Mouse (Mus musculus) spleen, adult 2 months (tissue): ENCODE data around the gene Anapc11. TPM values are rescaled to one million over a fixed set of nuclear protein-coding genes. Genes with fewer than 3 reads are reported as not detected.
A peak's percentile ranks its signal among the peaks of the same experiment; 100 is the strongest.

Experiments used
- DNase-seq, 2 experiments: peaks; one replicate each; pipeline versions ENCODE4 v3.0.0 to v3.0.0-alpha.2; 2012 to 2021; ENCODE audit warnings: low spot score in 2 of 2, low read depth in 1 of 2
- H3K27ac ChIP-seq: fragments of 200-500 bp; 2 replicates; pipeline ENCODE4 v1.5.1; 2012; ENCODE audit warnings: low read length, inconsistent platforms; ENCODE audit not compliant: insufficient read depth
- H3K27me3 ChIP-seq: fragments of 200-500 bp; 2 replicates; pipeline ENCODE4 v1.6.1; 2012; ENCODE audit warnings: mild to moderate bottlenecking, moderate library complexity, low read length, inconsistent platforms; ENCODE audit not compliant: control insufficient read depth, insufficient read depth
- H3K36me3 ChIP-seq: fragments of 200-500 bp; 2 replicates; pipeline ENCODE4 v1.6.1; 2012; ENCODE audit warnings: mild to moderate bottlenecking, low read length, inconsistent platforms; ENCODE audit not compliant: control insufficient read depth, insufficient read depth
- H3K4me1 ChIP-seq: fragments of 200-500 bp; 2 replicates; pipeline ENCODE4 v1.6.1; 2011; ENCODE audit warnings: inconsistent platforms; ENCODE audit not compliant: control insufficient read depth, insufficient read depth, insufficient read length
- H3K4me3 ChIP-seq: fragments of 200-500 bp; 2 replicates; pipeline ENCODE4 v1.5.1; 2011; ENCODE audit warnings: mild to moderate bottlenecking, inconsistent platforms; ENCODE audit not compliant: insufficient read depth, insufficient read length; ENCODE audit errors: extremely low read depth
- CTCF ChIP-seq: fragments of 200-500 bp; IDR thresholded peaks from 2 replicates; pipeline ENCODE4 v1.5.1; 2011; ENCODE audit warnings: mild to moderate bottlenecking, inconsistent platforms; ENCODE audit not compliant: insufficient read depth, insufficient read length, insufficient replicate concordance; ENCODE audit errors: extremely low read depth
- POLR2A ChIP-seq: fragments of 200-500 bp; IDR thresholded peaks from 2 replicates; pipeline ENCODE4 v1.6.1; 2011; ENCODE audit warnings: low read depth, low read length, inconsistent platforms
- WGBS: fragments of 180-500 bp; shearing (Covaris S2); methylation state at CpG from one replicate; pipeline ENCODE4 v1.1.7; 2018; 5-methylcytosine and 5-hydroxymethylcytosine counted together
- polyA plus RNA-seq: library from polyadenylated mRNA; depleted of rRNA; stranded (reverse); fragments of >200 nt; gene quantifications from 2 replicates; pipeline ENCODE4 v1.2.3, GENCODE M21; 2012; rRNA removed

Anapc11 gene
- 80.1 and 101 TPM in 2 replicates for polyA plus RNA-seq

- peaks cover 17% of the 10 kb centered on the region for H3K4me1 ChIP-seq
- no peaks in the 10 kb centered on the region for H3K27me3 ChIP-seq
- peak within 1 kb of the TSS; percentile 84 for H3K4me3 ChIP-seq
- under 1% methylated on average over 87 of the region's 88 CpGs for WGBS
- H3K27ac ChIP-seq, result peak within 1 kb of the TSS; percentile 84
- peaks cover 28% of the 10 kb centered on the region for H3K36me3 ChIP-seq
- TF ChIP-seq POLR2A, result peak; percentile 78
- TF ChIP-seq CTCF, result no peak
- DNase-seq, result peak; percentile 91 to 93
These were observed at the start of gene Anapc11, which contains the start of gene Alyref for GRCm38 (mm10) chr11:120598283-120598989. Gene Anapc11 (plus strand): TSS chr11:120598421. Gene Alyref (minus strand): TSS chr11:120598365.

- no peak for DNase-seq
- Histone ChIP-seq H3K36me3 (peaks cover 10% of the 10 kb centered on the region), H3K27ac (peak overlapping the region; percentile 71), H3K4me3 (peak overlapping the region; percentile 83), H3K27me3 (no peaks in the 10 kb centered on the region), H3K4me1 (peaks cover 14% of the 10 kb centered on the region)
- TF ChIP-seq POLR2A (no peak), CTCF (no peak)
- WGBS, result 13% methylated on average over 7 of the region's 7 CpGs
These were observed 49.4 kb upstream of the Anapc11 start for GRCm38 (mm10) chr11:120548786-120549167.

GRCm38 (mm10) chr11:120549168-120549945 is 48.9 kb upstream of the Anapc11 start, which contains the start of gene Mcrip1:
Gene Mcrip1 (minus strand): TSS chr11:120549727.
- TF ChIP-seq CTCF, result no peak
- TF ChIP-seq POLR2A, result peak; percentile 44; the same call in 1 of the 2 replicates
- peaks cover 6% of the 10 kb centered on the region for H3K36me3 ChIP-seq
- DNase-seq, result peak; percentile 76 to 95
- H3K27ac ChIP-seq, result peak within 1 kb of the TSS; percentile 75
- WGBS, result under 1% methylated on average over 59 of the region's 87 CpGs
- H3K4me1 ChIP-seq, result peaks cover 14% of the 10 kb centered on the region
- H3K4me3 ChIP-seq, result peak within 1 kb of the TSS; percentile 83
- H3K27me3 ChIP-seq, result no peaks in the 10 kb centered on the region

GRCm38 (mm10) chr11:120549986-120550809 is 48.0 kb upstream of the Anapc11 start:
- H3K4me1 ChIP-seq, result peaks cover 14% of the 10 kb centered on the region
- no peaks in the 10 kb centered on the region for H3K27me3 ChIP-seq
- no peak for TF ChIP-seq POLR2A
- TF ChIP-seq CTCF, result no peak
- peak overlapping the region; percentile 83 for H3K4me3 ChIP-seq
- no peak for DNase-seq
- H3K27ac ChIP-seq, result peak overlapping the region; percentile 75
- H3K36me3 ChIP-seq, result no peaks in the 10 kb centered on the region
- 69% methylated on average over 11 of the region's 11 CpGs for whole genome bisulfite sequencing

GRCm38 (mm10) chr11:120550810-120551440 is 47.3 kb upstream of the Anapc11 start, which contains the start of gene Ppp1r27:
Gene Ppp1r27 (minus strand): TSS chr11:120551132.
- no peak for DNase-seq
- 97% methylated on average over 28 of the region's 28 CpGs for WGBS
- TF ChIP-seq CTCF (no peak), POLR2A (no peak)
- peak within 1 kb of the TSS; percentile 83 for H3K4me3 ChIP-seq
- peak within 1 kb of the TSS; percentile 75 for H3K27ac ChIP-seq
- peaks cover 14% of the 10 kb centered on the region for H3K4me1 ChIP-seq
- no peaks in the 10 kb centered on the region for H3K27me3 ChIP-seq
- no peaks in the 10 kb centered on the region for H3K36me3 ChIP-seq

- no peak for DNase-seq
- no peak overlapping the region for H3K27ac ChIP-seq
- no peaks in the 10 kb centered on the region for H3K36me3 ChIP-seq
- H3K4me1 ChIP-seq, result peaks cover 14% of the 10 kb centered on the region
- TF ChIP-seq POLR2A, result no peak
- TF ChIP-seq CTCF, result no peak
- WGBS, result 79% methylated on average over 5 of the region's 5 CpGs
- H3K27me3 ChIP-seq, result no peaks in the 10 kb centered on the region
- no peak overlapping the region for H3K4me3 ChIP-seq
These were observed 45.5 kb upstream of the Anapc11 start for GRCm38 (mm10) chr11:120552736-120553135.
